Mouse (Mus musculus) central nervous system, embryonic 11.5 days (tissue): Measurements from ENCODE around the gene Zdhhc22. TPM values are rescaled to one million over a fixed set of nuclear protein-coding genes. Genes with fewer than 3 reads are reported as not detected.

Source experiments
- polyA plus RNA-seq: library from polyadenylated mRNA; depleted of rRNA; stranded (reverse); fragments of >200 nt; gene quantifications from 2 replicates; pipeline ENCODE4 v1.2.3, GENCODE M21; 2012; rRNA removed

Gene Zdhhc22
- polyA plus RNA-seq = 0.43 and 1.6 TPM in 2 replicates

DNA sequence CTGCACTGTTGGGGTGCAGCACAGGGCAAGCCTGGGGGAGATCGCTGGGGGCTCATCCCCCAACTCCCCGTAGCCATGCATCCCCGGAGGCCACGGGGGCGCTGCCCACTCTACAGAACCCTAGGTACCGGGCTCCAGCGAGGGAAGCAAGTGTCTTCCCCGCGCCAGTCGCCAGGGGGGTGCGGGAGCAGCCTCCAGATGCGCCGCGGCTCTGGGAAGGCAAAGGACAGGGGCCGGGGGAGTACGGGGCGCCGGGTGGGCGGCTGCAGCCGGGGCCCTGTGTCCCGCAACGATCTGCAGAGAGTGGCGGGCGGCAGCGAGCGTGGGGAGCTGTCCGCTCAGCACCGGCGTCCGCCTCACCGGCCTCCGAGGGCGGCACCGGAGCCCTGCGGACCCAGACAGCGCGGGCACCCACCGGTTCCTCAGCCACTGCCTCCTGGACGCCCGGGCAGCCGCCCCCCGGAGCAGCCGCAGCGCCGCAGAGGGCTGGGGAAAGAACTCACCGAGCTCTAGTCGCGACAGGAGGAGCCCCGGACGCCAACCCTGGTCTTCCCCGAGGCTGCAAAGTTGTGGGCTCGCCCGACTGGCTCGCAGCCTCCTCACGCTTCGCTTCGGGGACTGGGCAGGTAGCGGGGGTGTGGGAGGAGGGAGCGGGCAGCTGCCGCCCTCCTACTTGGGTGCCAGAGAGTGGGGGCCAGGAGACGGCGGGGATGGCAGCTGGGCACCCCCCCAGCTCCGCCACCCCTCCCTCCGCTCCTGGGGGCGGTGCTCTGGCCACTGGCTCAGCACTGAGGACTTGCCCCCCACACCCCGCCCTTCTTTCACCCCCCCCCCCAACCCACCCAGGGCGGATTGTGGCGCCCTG is at the start of gene Zdhhc22:
Gene Zdhhc22 (minus strand): TSS at position 541 of the 865 bp plus-strand sequence.

DNA sequence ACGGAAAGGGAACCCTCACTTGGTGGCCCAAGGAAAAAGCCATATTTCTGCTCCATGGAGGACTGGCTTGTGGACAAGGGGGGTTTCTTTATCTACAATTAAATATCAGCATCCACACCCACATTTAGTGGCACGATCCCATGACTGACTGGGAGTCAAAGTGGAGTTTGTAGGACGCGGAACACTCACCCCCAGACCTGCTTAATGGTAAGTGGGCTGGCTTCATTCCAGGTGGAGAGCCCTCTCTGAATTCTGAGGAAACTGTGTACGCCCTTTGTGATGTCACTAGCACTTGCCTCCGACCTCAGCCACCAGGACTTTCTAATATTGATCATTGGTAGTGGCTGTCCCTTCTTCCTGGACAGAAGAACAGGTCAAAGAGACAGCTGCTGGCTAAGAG is 30.8 kb upstream of the Zdhhc22 start, which contains the start of gene Tmem63c:
Gene Tmem63c (plus strand): TSS at position 301 of the 400 bp plus-strand sequence.

DNA sequence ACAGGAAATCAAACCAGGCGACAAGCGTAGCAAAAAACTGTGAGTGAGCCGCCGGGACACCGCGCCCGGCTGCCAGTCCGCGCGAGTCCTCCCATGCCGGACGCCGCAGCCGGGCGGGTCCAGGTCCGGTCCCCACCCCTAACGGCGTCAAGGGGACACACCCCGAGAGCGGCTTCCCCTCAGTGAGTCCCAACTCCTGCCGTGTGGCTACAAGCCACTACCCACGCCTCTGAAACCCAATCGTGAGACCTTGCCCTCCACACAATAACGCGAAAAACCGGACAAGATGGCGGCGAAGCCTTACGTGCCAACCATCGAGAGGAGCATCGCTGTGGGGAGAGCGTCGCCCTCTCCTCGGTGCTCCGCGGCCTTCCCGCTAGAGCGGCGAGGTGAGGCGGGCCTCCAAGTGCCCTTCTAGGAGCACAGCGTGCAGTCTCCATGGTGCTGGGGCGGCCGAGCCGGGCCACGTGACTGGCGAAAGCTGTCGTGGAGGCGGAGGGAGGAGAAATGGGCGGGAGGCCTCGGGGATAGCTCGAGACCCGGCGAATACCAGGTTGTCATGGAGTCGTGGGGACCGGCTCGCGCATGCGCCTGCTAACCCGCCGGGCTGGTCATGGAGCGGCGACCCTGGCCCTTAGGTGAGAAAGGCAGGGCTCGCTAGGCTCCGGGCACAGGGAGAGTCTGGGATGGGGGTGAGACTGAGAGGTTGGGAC is 43.2 kb downstream of the Zdhhc22 start, which contains the start of gene Cipc:
Gene Cipc (plus strand): TSS at position 182 of the 713 bp plus-strand sequence.

Other genes with a start within 250 kb of the Zdhhc22 start
- gene Irf2bpl, start 105.6 kb downstream of the Zdhhc22 start, polyA plus RNA-seq = 34.0 and 38.6 TPM in 2 replicates
- 40.0 TPM in 2 replicates for gene Cipc, start 43.4 kb downstream of the Zdhhc22 start, polyA plus RNA-seq
- 0.85 and 1.5 TPM in 2 replicates for gene Tmem63c, start 30.9 kb upstream of the Zdhhc22 start, polyA plus RNA-seq
- gene Ngb, start 112.1 kb upstream of the Zdhhc22 start, polyA plus RNA-seq = 0.36 and 0.48 TPM in 2 replicates
- gene Gstz1, start 156.7 kb upstream of the Zdhhc22 start, polyA plus RNA-seq = 47.9 and 60.7 TPM in 2 replicates
- 10.2 and 15.2 TPM in 2 replicates for gene Pomt2, start 157.5 kb upstream of the Zdhhc22 start, polyA plus RNA-seq
- 0.48 and 0.79 TPM in 2 replicates for gene Samd15, start 209.3 kb upstream of the Zdhhc22 start, polyA plus RNA-seq
- 5.9 and 8.2 TPM in 2 replicates for gene Tmed8, start 210.0 kb upstream of the Zdhhc22 start, polyA plus RNA-seq
- 2.6 and 3.1 TPM in 2 replicates for gene Noxred1, start 248.3 kb upstream of the Zdhhc22 start, polyA plus RNA-seq